Mouse (Mus musculus) limb, embryonic 11.5 days (tissue): ENCODE results near the gene Slc7a11. TPM values are rescaled to one million over a fixed set of nuclear protein-coding genes. Genes with fewer than 3 reads are reported as not detected.

Source experiments
- ATAC-seq: fragments of 200-750 bp; cut with Nextera tagmentation; 2 replicates; pipeline ENCODE4 v1.8.0; 2017; ENCODE audit warnings: low read depth; ENCODE audit not compliant: insufficient number of reproducible peaks, low FRiP score, low TSS enrichment
- DNase-seq: peaks from one replicate; pipeline ENCODE4 v3.0.0-alpha.2; 2015; ENCODE audit warnings: low spot score
- H3K27ac ChIP-seq: fragments of 300-500 bp; sonication (generic); replicated peaks from 2 replicates; pipeline ENCODE4 v1.5.1; 2014; ENCODE audit warnings: low read depth, mild to moderate bottlenecking, low read length
- H3K27me3 ChIP-seq: fragments of 300-500 bp; sonication (generic); 2 replicates; pipeline ENCODE4 v1.6.1; 2014; ENCODE audit warnings: mild to moderate bottlenecking, low read length, mixed read lengths; ENCODE audit not compliant: control insufficient read depth, insufficient read depth
- H3K36me3 ChIP-seq: fragments of 300-500 bp; sonication (generic); 2 replicates; pipeline ENCODE4 v1.6.1; 2014; ENCODE audit warnings: mild to moderate bottlenecking, low read length, moderate library complexity, mixed read lengths; ENCODE audit not compliant: control insufficient read depth, insufficient read depth
- H3K4me1 ChIP-seq: fragments of 300-500 bp; sonication (generic); 2 replicates; pipeline ENCODE4 v1.6.1; 2014; ENCODE audit warnings: low read length, mixed read lengths; ENCODE audit not compliant: control insufficient read depth, insufficient read depth
- H3K4me2 ChIP-seq: fragments of 300-500 bp; sonication (generic); 2 replicates; pipeline ENCODE4 v1.6.1; 2014; ENCODE audit warnings: low read depth, mild to moderate bottlenecking, moderate library complexity; ENCODE audit not compliant: severe bottlenecking
- H3K4me3 ChIP-seq: fragments of 300-500 bp; sonication (generic); 2 replicates; pipeline ENCODE4 v1.5.1; 2014; ENCODE audit warnings: low read depth, low read length
- H3K9ac ChIP-seq: fragments of 300-500 bp; sonication (generic); 2 replicates; pipeline ENCODE4 v1.6.1; 2014; ENCODE audit warnings: mild to moderate bottlenecking, low read length
- H3K9me3 ChIP-seq: fragments of 300-500 bp; sonication (generic); 2 replicates; pipeline ENCODE4 v1.6.1; 2016; ENCODE audit warnings: low read length; ENCODE audit not compliant: control insufficient read depth
- WGBS: fragments of 180-500 bp; shearing (Covaris S2); extraction: QIAGEN DNeasy Blood & Tissue Kit; methylation state at CpG from one replicate; pipeline ENCODE4 v1.1.7; 2014; 5-methylcytosine and 5-hydroxymethylcytosine counted together
- polyA plus RNA-seq: library from polyadenylated mRNA; unstranded; fragments of >200 nt; fragmentation: Nextera tagmentation; extraction: Ambion mirVana; gene quantifications from 2 replicates; pipeline ENCODE4 v1.2.1, GENCODE M21; 2014

Gene Slc7a11
- polyA plus RNA-seq, 1 experiment from 2014 or later: 4.4 TPM

- Histone ChIP-seq H3K27me3 (no peaks in the 10 kb centered on the region), H3K4me2 (no peak overlapping the region), H3K36me3 (no peaks in the 10 kb centered on the region), H3K27ac (no peak overlapping the region), H3K4me1 (no peaks in the 10 kb centered on the region), H3K9ac (no peak overlapping the region), H3K4me3 (no peak overlapping the region), H3K9me3 (no peaks in the 10 kb centered on the region)
- ATAC-seq (no peak), DNase-seq (no peak)
- 89% methylated on average over 5 of the region's 5 CpGs for WGBS
Observed at GRCm38 (mm10) chr3:50132204-50132603, 311.2 kb downstream of the Slc7a11 start.

DNA sequence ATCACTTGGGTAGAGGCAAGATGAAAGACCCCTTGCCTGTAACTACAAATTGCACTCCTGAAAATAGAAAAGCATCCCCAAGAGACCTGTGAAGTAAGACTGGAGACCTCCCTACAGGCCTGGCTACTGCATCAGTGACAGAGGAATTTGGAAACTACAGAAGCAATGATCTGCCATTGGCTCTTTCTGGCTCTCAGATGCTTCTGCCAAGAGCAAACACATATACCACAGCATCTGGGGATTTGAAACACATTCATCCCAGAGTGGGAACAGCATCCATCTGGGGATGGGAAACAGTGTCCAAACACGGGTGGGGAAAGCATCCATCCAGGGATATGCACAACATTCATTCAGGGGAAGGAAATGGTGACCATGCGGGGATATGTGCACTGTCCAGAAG, 313.1 kb downstream of the Slc7a11 start:
- Histone ChIP-seq H3K9ac (no peak overlapping the region), H3K4me3 (no peak overlapping the region), H3K27ac (no peak overlapping the region), H3K4me1 (no peaks in the 10 kb centered on the region), H3K9me3 (no peaks in the 10 kb centered on the region), H3K27me3 (no peaks in the 10 kb centered on the region), H3K4me2 (no peak overlapping the region), H3K36me3 (no peaks in the 10 kb centered on the region)
- DNase-seq (no peak), ATAC-seq (no peak)
- WGBS: 86% methylated on average over 2 of the region's 2 CpGs

- no peak for ATAC-seq
- no peaks in the 10 kb centered on the region for H3K27me3 ChIP-seq
- H3K4me1 ChIP-seq: no peaks in the 10 kb centered on the region
- no peak for DNase-seq
- no peaks in the 10 kb centered on the region for H3K9me3 ChIP-seq
- 69% methylated on average over 1 of the region's 1 CpGs for WGBS
- H3K9ac ChIP-seq: no peak overlapping the region
- H3K4me3 ChIP-seq: no peak overlapping the region
- no peak overlapping the region for H3K27ac ChIP-seq
- no peak overlapping the region for H3K4me2 ChIP-seq
- no peaks in the 10 kb centered on the region for H3K36me3 ChIP-seq
Observed at GRCm38 (mm10) chr3:50121001-50121400, 322.4 kb downstream of the Slc7a11 start.

- no peak overlapping the region for H3K4me2 ChIP-seq
- no peaks in the 10 kb centered on the region for H3K27me3 ChIP-seq
- H3K4me1 ChIP-seq: no peaks in the 10 kb centered on the region
- H3K9ac ChIP-seq: no peak overlapping the region
- H3K9me3 ChIP-seq: no peaks in the 10 kb centered on the region
- DNase-seq (no peak), ATAC-seq (no peak)
- no peak overlapping the region for H3K4me3 ChIP-seq
- 84% methylated on average over 1 of the region's 1 CpGs for WGBS
- H3K27ac ChIP-seq: no peak overlapping the region
- H3K36me3 ChIP-seq: no peaks in the 10 kb centered on the region
Observed at GRCm38 (mm10) chr3:50116266-50116665, 327.1 kb downstream of the Slc7a11 start.

- Histone ChIP-seq H3K4me1 (no peaks in the 10 kb centered on the region), H3K36me3 (no peaks in the 10 kb centered on the region), H3K4me2 (no peak overlapping the region), H3K9ac (no peak overlapping the region), H3K9me3 (no peaks in the 10 kb centered on the region), H3K27me3 (no peaks in the 10 kb centered on the region), H3K27ac (no peak overlapping the region), H3K4me3 (no peak overlapping the region)
- no peak for ATAC-seq
- DNase-seq: no peak
- WGBS: 95% methylated on average over 6 of the region's 6 CpGs
Observed at GRCm38 (mm10) chr3:50105509-50105908, 337.9 kb downstream of the Slc7a11 start.

GRCm38 (mm10) chr3:50094404-50095092, 348.9 kb downstream of the Slc7a11 start:
- no peaks in the 10 kb centered on the region for H3K27me3 ChIP-seq
- H3K9ac ChIP-seq: no peak overlapping the region
- H3K4me2 ChIP-seq: no peak overlapping the region
- WGBS: 42% methylated on average over 7 of the region's 7 CpGs
- no peak overlapping the region for H3K4me3 ChIP-seq
- no peak overlapping the region for H3K27ac ChIP-seq
- H3K36me3 ChIP-seq: no peaks in the 10 kb centered on the region
- DNase-seq (peak; percentile 24), ATAC-seq (peak; percentile 54; the same call in 1 of the 2 replicates)
- H3K4me1 ChIP-seq: no peaks in the 10 kb centered on the region
- H3K9me3 ChIP-seq: no peaks in the 10 kb centered on the region

- Histone ChIP-seq H3K4me3 (no peak overlapping the region), H3K4me1 (no peaks in the 10 kb centered on the region), H3K9ac (no peak overlapping the region), H3K27me3 (no peaks in the 10 kb centered on the region), H3K9me3 (no peaks in the 10 kb centered on the region), H3K27ac (no peak overlapping the region), H3K36me3 (no peaks in the 10 kb centered on the region), H3K4me2 (no peak overlapping the region)
- no peak for ATAC-seq
- peak; percentile 87 for DNase-seq
- WGBS: 16% methylated on average over 7 of the region's 7 CpGs
Observed at GRCm38 (mm10) chr3:50076979-50077378, 366.4 kb downstream of the Slc7a11 start.

GRCm38 (mm10) chr3:50063396-50063795, 380.0 kb downstream of the Slc7a11 start:
- no peak overlapping the region for H3K4me2 ChIP-seq
- no peaks in the 10 kb centered on the region for H3K36me3 ChIP-seq
- H3K9me3 ChIP-seq: no peaks in the 10 kb centered on the region
- H3K4me1 ChIP-seq: no peaks in the 10 kb centered on the region
- H3K27me3 ChIP-seq: no peaks in the 10 kb centered on the region
- DNase-seq (no peak), ATAC-seq (no peak)
- H3K27ac ChIP-seq: no peak overlapping the region
- no peak overlapping the region for H3K4me3 ChIP-seq
- H3K9ac ChIP-seq: no peak overlapping the region
- WGBS: 93% methylated on average over 4 of the region's 4 CpGs

GRCm38 (mm10) chr3:50044666-50045065, 398.7 kb downstream of the Slc7a11 start:
- H3K27me3 ChIP-seq: no peaks in the 10 kb centered on the region
- no peak overlapping the region for H3K27ac ChIP-seq
- WGBS: 83% methylated on average over 5 of the region's 5 CpGs
- H3K4me2 ChIP-seq: no peak overlapping the region
- no peak for ATAC-seq
- no peak for DNase-seq
- H3K4me1 ChIP-seq: no peaks in the 10 kb centered on the region
- no peak overlapping the region for H3K4me3 ChIP-seq
- H3K9ac ChIP-seq: no peak overlapping the region
- no peaks in the 10 kb centered on the region for H3K36me3 ChIP-seq
- H3K9me3 ChIP-seq: no peaks in the 10 kb centered on the region
